Mouse (Mus musculus) heart, postnatal 25 days (tissue): ENCODE results near the gene Zfand4. TPM values are rescaled to one million over a fixed set of nuclear protein-coding genes. Genes with fewer than 3 reads are reported as not detected.

Experiments used
- DNase-seq: peaks from one replicate; pipeline ENCODE4 v3.0.0; 2022; ENCODE audit warnings: low spot score
- intact Hi-C: fragments of 180-260 bp; cut with DNase I; formaldehyde crosslinking; loops from one replicate; pipeline ENCODE4 v1.15.1; 2025
- total RNA-seq, 2 experiments: library from RNA; stranded (reverse); gene quantifications; 2 replicates each; pipeline ENCODE4 v1.2.3; 2021

Gene Zfand4
- total RNA-seq, 2 experiments from 2014 or later: 3.4 to 5.4 TPM

GRCm38 (mm10) chr6:116367971-116368370 lies 103.9 kb downstream of the Zfand4 start:
- DNase-seq: no peak
- intact Hi-C loops: no loop called here

DNA sequence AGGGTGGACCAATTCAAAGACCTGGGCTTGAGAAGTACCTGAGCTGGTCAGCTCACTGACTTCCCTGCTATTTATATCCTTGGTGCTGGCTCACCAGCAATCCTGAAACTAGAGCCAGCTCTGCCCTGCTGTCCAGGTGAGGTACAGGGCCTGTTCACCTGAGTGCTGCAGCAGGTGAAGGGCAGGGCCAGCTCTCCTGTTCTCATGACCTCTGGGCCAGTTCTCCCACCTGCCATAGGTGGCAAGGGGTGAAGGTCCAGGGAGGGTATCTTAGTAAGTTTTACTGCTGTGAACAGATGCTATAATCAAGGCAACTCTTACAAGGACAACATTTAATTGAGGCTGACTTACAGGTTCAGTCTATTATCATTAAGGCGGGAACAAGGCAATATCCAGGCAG lies 105.8 kb downstream of the Zfand4 start:
- intact Hi-C loops: no loop called here
- DNase-seq: no peak

DNA sequence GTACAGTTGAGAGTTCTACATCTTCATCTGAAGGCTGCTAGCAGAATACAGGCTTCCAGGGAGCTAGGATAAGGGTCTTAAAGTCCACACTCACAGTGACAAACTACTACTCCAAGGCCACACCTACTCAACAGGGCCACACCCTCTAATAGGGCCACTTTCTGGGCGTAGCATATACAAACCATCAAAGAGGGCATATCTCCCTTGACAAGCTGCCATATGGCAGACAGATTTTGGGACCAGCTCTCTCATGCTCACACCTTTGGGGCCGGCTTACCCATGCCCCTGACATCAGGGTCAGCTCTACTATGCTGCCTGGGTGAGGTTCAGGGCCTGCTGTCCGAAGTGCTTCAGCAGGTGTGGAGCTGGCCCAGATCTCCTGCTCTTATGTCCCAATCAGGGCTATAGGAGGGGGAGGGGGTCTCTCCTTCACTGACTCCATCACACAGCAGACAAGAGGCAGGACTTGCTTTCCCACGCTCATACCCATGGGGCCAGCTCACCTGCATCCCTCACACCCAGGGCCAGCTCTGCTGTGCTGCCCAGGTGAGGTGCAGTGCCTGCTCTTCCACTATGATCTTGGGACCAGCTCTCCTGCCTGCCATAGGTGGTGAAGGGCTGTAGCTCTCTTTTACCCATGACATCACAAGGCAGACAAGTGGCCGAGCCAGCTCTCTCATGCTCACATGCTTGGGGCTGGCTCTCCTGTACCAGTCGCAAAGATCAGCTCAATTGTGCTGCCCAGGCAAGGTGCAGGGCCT lies 106.4 kb downstream of the Zfand4 start:
- intact Hi-C loops: no loop called here
- no peak for DNase-seq

DNA sequence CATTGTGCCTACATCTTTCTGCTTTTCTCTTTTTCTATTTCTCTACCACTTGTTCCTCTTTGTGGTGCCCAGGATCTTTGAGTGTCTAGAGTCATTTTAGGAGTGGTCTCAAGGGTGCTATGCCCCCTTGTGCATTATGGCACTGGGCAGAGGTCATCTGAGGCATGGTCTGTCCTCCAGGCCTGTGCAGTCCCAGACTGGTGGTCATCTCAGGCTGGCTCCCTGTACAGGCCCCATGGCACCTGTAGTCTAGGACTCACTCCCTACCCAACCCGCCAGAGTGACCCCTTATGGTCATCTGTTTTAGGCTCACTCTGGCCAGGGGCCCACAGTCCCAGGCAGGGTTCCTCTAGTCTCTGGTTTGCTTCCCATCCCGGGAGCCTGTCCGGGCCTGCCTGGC lies 107.5 kb downstream of the Zfand4 start:
- DNase-seq: no peak
- intact Hi-C loops: no loop called here

DNA sequence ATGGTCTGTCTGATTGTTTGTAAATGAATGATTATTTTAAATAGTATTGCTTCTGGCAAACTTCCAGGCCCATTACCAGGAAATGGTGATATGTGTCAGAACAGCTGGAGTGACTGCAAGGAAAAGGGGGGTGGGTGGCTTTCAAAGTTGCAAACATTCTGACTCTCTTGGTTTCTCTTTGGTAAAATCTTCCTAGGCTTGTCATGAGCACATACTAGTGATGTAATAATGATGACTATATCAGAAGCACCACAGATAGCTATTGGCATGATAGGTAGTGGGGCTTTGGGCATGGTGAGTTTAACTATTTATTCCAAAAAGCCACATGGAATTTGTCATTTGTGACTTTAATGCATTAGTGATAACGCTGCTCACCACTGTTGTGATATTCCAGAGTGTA lies 110.1 kb downstream of the Zfand4 start:
- intact Hi-C loops: no loop called here

DNA sequence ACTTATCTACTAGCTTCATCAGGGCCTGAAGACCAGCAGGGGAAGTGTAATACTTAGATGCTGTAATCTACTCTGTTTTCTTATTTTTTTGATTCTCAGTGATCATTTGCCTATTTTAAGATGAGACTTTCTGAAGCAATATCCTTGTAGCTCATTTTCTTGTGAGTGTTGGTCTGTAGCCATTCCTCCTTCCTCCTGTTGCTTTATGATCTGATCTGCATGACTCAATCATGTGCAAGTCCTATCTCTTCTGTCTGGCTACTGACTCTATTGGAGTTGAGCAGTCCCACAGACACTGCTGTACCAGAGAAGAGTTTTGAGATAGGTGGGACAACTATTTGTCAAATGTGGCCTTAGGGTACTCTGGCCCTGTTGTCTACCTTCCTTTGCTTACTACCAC lies 110.6 kb downstream of the Zfand4 start:
- intact Hi-C loops: no loop called here
- DNase-seq: no peak

More for the DNA sequence above, 110.1 kb downstream of the Zfand4 start:
- no peak for DNase-seq

- DNase-seq: no peak
- intact Hi-C loops: no loop called here
Measured at GRCm38 (mm10) chr6:116378892-116379291, 114.9 kb downstream of the Zfand4 start.

Other genes with a start within 250 kb of the Zfand4 start
- 10 to 100 TPM; 26.2 to 33.0 TPM for gene Tmcc1, start 70.7 kb upstream of the Zfand4 start, total RNA-seq
- 10 to 100 TPM; 21.7 to 23.0 TPM for gene Washc2, start 56.2 kb upstream of the Zfand4 start, total RNA-seq
- gene March8, start 73.8 kb downstream of the Zfand4 start, total RNA-seq: 10 to 100 TPM; 38.6 to 41.2 TPM
- gene Alox5, start 197.0 kb downstream of the Zfand4 start, total RNA-seq: 10 to 100 TPM in 1 of 2 experiments, 1 to 10 TPM in 1; 8.7 to 10.3 TPM
- gene Olfr211, start 224.9 kb downstream of the Zfand4 start, total RNA-seq: not detected
- gene Olfr212, start 242.3 kb downstream of the Zfand4 start, total RNA-seq: not detected